Mouse (Mus musculus): ENCODE results near the gene Sv2c.

DNA sequence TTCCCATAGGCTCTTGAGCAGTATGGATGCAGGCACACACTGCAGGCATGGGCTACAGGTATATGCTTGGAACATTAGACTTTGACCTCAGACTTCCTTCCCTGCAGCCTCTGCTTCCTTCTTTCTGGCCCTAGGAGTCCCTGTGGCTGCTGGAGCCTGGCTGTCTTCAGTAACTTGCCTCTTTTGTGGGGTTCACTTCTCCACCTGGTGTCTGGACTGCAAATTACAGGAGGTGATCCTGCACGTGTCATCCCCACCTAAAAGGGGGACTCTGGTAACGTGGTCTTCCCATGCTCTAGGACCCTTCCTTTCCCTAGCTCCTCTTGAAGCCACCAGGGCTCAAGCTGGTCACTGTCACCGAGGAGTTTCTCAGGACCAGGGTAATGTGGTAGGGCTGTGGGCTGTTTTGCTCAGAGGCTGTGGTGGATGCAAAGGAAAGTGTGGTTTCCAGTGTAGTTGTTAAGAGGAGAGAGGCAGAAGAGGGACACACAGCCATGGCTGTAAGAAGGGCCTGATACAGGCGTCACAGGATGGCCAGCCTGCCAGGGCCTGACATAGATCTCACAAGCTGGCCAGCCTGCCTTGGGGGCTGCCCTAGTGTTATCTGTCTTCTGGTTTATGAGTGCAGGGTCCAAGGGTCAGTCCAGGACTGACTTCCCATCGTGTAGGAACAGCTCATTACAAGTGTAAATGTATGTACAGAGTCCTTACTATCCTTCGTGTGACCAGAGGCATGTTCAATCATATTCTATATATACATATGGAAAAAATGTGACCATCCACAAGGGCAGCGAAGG is 181.1 kb downstream of the Sv2c start:
- TF ChIP-seq CTCF (IDR thresholded peaks at IDR 0.05; ENCODE audit: low read depth) (peak; percentile 42), EP300 (IDR thresholded peaks at IDR 0.05; ENCODE audit: low read depth) (no peak)
